8 mouse cellular contexts compared by ENCODE assay signal in the genomic region with DNA sequence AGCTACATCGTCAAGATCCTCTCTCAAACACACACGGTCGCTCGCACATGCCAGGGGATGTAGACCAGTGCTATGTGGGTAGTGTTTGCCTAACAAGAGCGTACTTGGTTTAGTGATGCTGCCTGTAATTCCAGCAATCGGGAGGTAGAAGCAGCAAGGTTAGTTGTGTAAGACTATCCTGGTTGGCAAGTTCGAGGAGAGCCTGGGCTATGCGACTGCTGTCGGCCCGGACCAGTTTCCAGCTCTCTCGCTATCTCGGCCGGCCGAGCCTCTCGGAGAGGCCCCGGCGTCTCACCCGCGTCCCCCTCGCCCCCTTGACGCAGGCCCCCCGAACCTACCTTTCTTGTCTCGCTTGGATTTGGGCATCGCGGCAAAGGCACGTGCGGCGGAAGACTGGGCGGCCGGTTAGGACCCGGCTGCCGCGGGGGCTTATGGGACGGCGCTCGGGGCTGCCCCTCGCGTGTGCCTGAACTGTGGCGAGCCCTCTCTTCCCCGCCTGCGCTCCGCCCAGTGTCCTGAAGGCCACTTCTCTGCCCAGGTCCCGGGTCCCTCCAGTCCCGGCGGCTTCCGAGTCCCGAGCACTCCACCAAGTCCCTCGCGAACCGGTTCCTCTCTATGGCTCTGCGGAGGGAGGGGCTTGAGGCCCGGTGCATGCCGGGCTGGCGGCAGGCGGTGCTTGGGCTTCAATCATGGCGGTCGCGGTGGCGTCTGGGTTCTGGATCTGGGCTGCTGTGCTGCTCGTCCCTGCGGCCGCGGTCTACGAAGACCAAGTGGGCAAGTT. TPM values are rescaled to one million over a fixed set of nuclear protein-coding genes. Genes with fewer than 3 reads are reported as not detected.
DNase-seq lines count a peak whose midpoint lies in the region; ATAC-seq and TF ChIP-seq lines count a peak whose summit lies in the region.

Gene Mrto4, minus strand, starts transcription at position 646 of the 781 bp plus-strand sequence.
Gene Emc1, plus strand, starts transcription at position 657 of the 781 bp plus-strand sequence.
Gene Ubr4, plus strand, starts transcription at position 679 of the 781 bp plus-strand sequence.

- H3K4me1 ChIP-seq in forebrain, embryonic 14.5 days (ENCODE audit: control insufficient read depth, insufficient read depth, low read length) = peaks cover 10% of the 10 kb centered on the region
- peaks cover 30% of the 10 kb centered on the region for H3K4me1 ChIP-seq in liver, embryonic 16.5 days (ENCODE audit: control insufficient read depth, low read depth, low read length)
- H3K4me1 ChIP-seq in neural tube, embryonic 12.5 days = peaks cover 21% of the 10 kb centered on the region
- H3K4me1 ChIP-seq in stomach, postnatal 0 days (replicated peaks; ENCODE audit: control insufficient read depth, insufficient read depth) = no peaks in the 10 kb centered on the region; the same call in 1 of the 2 replicates

- peak; percentile 9; the same call in 1 of the 2 replicates for TF ChIP-seq CTCF in stomach, postnatal 0 days (IDR thresholded peaks at IDR 0.05; ENCODE audit: low read depth)

- no peaks in the 10 kb centered on the region for H3K27me3 ChIP-seq in forebrain, embryonic 14.5 days (replicated peaks; ENCODE audit: control insufficient read depth, insufficient read depth, low read length)
- H3K27me3 ChIP-seq in liver, embryonic 16.5 days (ENCODE audit: control insufficient read depth, insufficient read depth, low read depth, low read length) = no peaks in the 10 kb centered on the region
- no peaks in the 10 kb centered on the region for H3K27me3 ChIP-seq in neural tube, embryonic 12.5 days (replicated peaks)
- H3K27me3 ChIP-seq in stomach, postnatal 0 days (ENCODE audit: control insufficient read depth, insufficient read depth, low read length) = no peaks in the 10 kb centered on the region

- no peaks in the 10 kb centered on the region for H3K9me3 ChIP-seq in forebrain, embryonic 14.5 days (replicated peaks; ENCODE audit: control insufficient read depth, low read length)
- no peaks in the 10 kb centered on the region for H3K9me3 ChIP-seq in liver, embryonic 16.5 days (replicated peaks; ENCODE audit: control insufficient read depth, low read length)
- no peaks in the 10 kb centered on the region for H3K9me3 ChIP-seq in neural tube, embryonic 12.5 days
- H3K9me3 ChIP-seq in stomach, postnatal 0 days (ENCODE audit: control insufficient read depth, low read length) = no peaks in the 10 kb centered on the region

- H3K4me2 ChIP-seq in forebrain, embryonic 14.5 days (ENCODE audit: low read length) = peak within 1 kb of the TSS; percentile 98
- peak within 1 kb of the TSS; percentile 99 for H3K4me2 ChIP-seq in liver, embryonic 16.5 days (ENCODE audit: low read depth, low read length)
- H3K4me2 ChIP-seq in neural tube, embryonic 12.5 days (replicated peaks) = peak within 1 kb of the TSS; percentile 91
- H3K4me2 ChIP-seq in stomach, postnatal 0 days (replicated peaks; ENCODE audit: low read depth) = peak within 1 kb of the TSS; percentile 76

- intact Hi-C loops in heart, postnatal 10 days (cut with DNase I) = no loop called here

- WGBS in forebrain, embryonic 14.5 days = under 1% methylated on average over 60 of the region's 64 CpGs
- under 1% methylated on average over 64 of the region's 64 CpGs for WGBS in large intestine, adult 2 months
- WGBS in liver, embryonic 16.5 days (ENCODE audit: insufficient replicate concordance) = under 1% methylated on average over 58 of the region's 64 CpGs
- under 1% methylated on average over 64 of the region's 64 CpGs for WGBS in neural tube, embryonic 12.5 days
- under 1% methylated on average over 63 of the region's 64 CpGs for WGBS in stomach, postnatal 0 days

- peak within 1 kb of the TSS; percentile 87 for H3K9ac ChIP-seq in forebrain, embryonic 14.5 days (ENCODE audit: low read length)
- H3K9ac ChIP-seq in liver, embryonic 16.5 days (ENCODE audit: low read depth, low read length) = peak within 1 kb of the TSS; percentile 91
- H3K9ac ChIP-seq in neural tube, embryonic 12.5 days = peak within 1 kb of the TSS; percentile 90
- peak within 1 kb of the TSS; percentile 91 for H3K9ac ChIP-seq in stomach, postnatal 0 days (ENCODE audit: low read length)

- peaks cover 47% of the 10 kb centered on the region for H3K36me3 ChIP-seq in forebrain, embryonic 14.5 days (ENCODE audit: control insufficient read depth, insufficient read depth, low read length)
- H3K36me3 ChIP-seq in liver, embryonic 16.5 days (ENCODE audit: control insufficient read depth, insufficient read depth) = peaks cover 29% of the 10 kb centered on the region
- peaks cover 53% of the 10 kb centered on the region for H3K36me3 ChIP-seq in neural tube, embryonic 12.5 days
- H3K36me3 ChIP-seq in stomach, postnatal 0 days (ENCODE audit: control insufficient read depth, insufficient read depth, low read length) = peaks cover 19% of the 10 kb centered on the region

- peak; percentile 73 for DNase-seq in ES-CJ7 (ENCODE audit: low read depth, low spot score)
- peak; percentile 75 for DNase-seq in cerebellum, adult 11 months
- DNase-seq in forebrain, embryonic 14.5 days (ENCODE audit: low spot score) = peak; percentile 91
- DNase-seq in heart, postnatal 10 days = peak; percentile 88 to 91
- peak; percentile 48 for DNase-seq in large intestine, adult 2 months (ENCODE audit: low read depth, low spot score)
- peak; percentile 89 for DNase-seq in stomach, postnatal 0 days (ENCODE audit: low spot score)

- peak; percentile 11 for TF ChIP-seq EP300 in stomach, postnatal 0 days (optimal IDR thresholded peaks at IDR 0.05)

- ATAC-seq in forebrain, embryonic 14.5 days = peak; percentile 99
- peak; percentile 94 for ATAC-seq in liver, embryonic 16.5 days (ENCODE audit: low read depth)
- peak; percentile 95 for ATAC-seq in neural tube, embryonic 12.5 days (ENCODE audit: low FRiP score, low read depth)
- peak; percentile 93 for ATAC-seq in stomach, postnatal 0 days (ENCODE audit: low FRiP score, low TSS enrichment)

- H3K4me3 ChIP-seq in forebrain, embryonic 14.5 days (ENCODE audit: low read depth, low read length) = peak within 1 kb of the TSS; percentile 83
- peak within 1 kb of the TSS; percentile 93 for H3K4me3 ChIP-seq in liver, embryonic 16.5 days (ENCODE audit: low read depth, low read length)
- peak within 1 kb of the TSS; percentile 88 for H3K4me3 ChIP-seq in neural tube, embryonic 12.5 days
- peak within 1 kb of the TSS; percentile 64 for H3K4me3 ChIP-seq in stomach, postnatal 0 days (ENCODE audit: low read depth, low read length)

- H3K27ac ChIP-seq in forebrain, embryonic 14.5 days (ENCODE audit: low read depth, low read length) = peak within 1 kb of the TSS; percentile 95
- H3K27ac ChIP-seq in liver, embryonic 16.5 days (ENCODE audit: low read length) = peak within 1 kb of the TSS; percentile 97
- peak within 1 kb of the TSS; percentile 90 for H3K27ac ChIP-seq in neural tube, embryonic 12.5 days
- peak within 1 kb of the TSS; percentile 97 for H3K27ac ChIP-seq in stomach, postnatal 0 days (replicated peaks)

RNA-seq across cellular contexts. Expression of gene Mrto4, which starts in this region (rescaled TPM):
- polyA plus RNA-seq in forebrain, embryonic 14.5 days (2014; fragmentation: Nextera tagmentation; extraction: Ambion mirVana) = 101 and 110 TPM in 2 replicates
- 10 to 100 TPM; 34.6 to 38.9 TPM for total RNA-seq in heart, postnatal 10 days (2021)
- 25.0 and 25.7 TPM in 2 replicates for polyA plus RNA-seq in large intestine, adult 2 months (2012; rRNA removed)
- 62.5 and 65.7 TPM in 2 replicates for polyA plus RNA-seq in liver, embryonic 16.5 days (2015; fragmentation: Nextera tagmentation; extraction: Ambion mirVana)
- 97.8 and 104 TPM in 2 replicates for polyA plus RNA-seq in neural tube, embryonic 12.5 days (2016; fragmentation: Nextera tagmentation; extraction: Ambion mirVana)
- 41.0 and 43.7 TPM in 2 replicates for polyA plus RNA-seq in stomach, postnatal 0 days (2015; fragmentation: Nextera tagmentation; extraction: Ambion mirVana)

RNA-seq across cellular contexts. Expression of gene Emc1, which starts in this region (rescaled TPM):
- polyA plus RNA-seq in forebrain, embryonic 14.5 days (2014; fragmentation: Nextera tagmentation; extraction: Ambion mirVana) = 17.9 and 23.3 TPM in 2 replicates
- total RNA-seq in heart, postnatal 10 days (2021) = 10 to 100 TPM; 48.5 to 48.7 TPM
- 16.5 and 25.4 TPM in 2 replicates for polyA plus RNA-seq in large intestine, adult 2 months (2012; rRNA removed)
- polyA plus RNA-seq in liver, embryonic 16.5 days (2015; fragmentation: Nextera tagmentation; extraction: Ambion mirVana) = 12.8 and 13.2 TPM in 2 replicates
- polyA plus RNA-seq in neural tube, embryonic 12.5 days (2016; fragmentation: Nextera tagmentation; extraction: Ambion mirVana) = 42.3 and 43.6 TPM in 2 replicates
- 10.7 and 11.9 TPM in 2 replicates for polyA plus RNA-seq in stomach, postnatal 0 days (2015; fragmentation: Nextera tagmentation; extraction: Ambion mirVana)

RNA-seq across cellular contexts. Expression of gene Ubr4, which starts in this region (rescaled TPM):
- 51.3 and 71.4 TPM in 2 replicates for polyA plus RNA-seq in forebrain, embryonic 14.5 days (2014; fragmentation: Nextera tagmentation; extraction: Ambion mirVana)
- 100 to 1,000 TPM; 124 to 125 TPM for total RNA-seq in heart, postnatal 10 days (2021)
- 116 and 154 TPM in 2 replicates for polyA plus RNA-seq in large intestine, adult 2 months (2012; rRNA removed)
- 35.0 and 42.9 TPM in 2 replicates for polyA plus RNA-seq in liver, embryonic 16.5 days (2015; fragmentation: Nextera tagmentation; extraction: Ambion mirVana)
- polyA plus RNA-seq in neural tube, embryonic 12.5 days (2016; fragmentation: Nextera tagmentation; extraction: Ambion mirVana) = 78.3 and 82.8 TPM in 2 replicates
- 32.8 and 33.1 TPM in 2 replicates for polyA plus RNA-seq in stomach, postnatal 0 days (2015; fragmentation: Nextera tagmentation; extraction: Ambion mirVana)

Comparison
In these comparisons a context has a peak if more than half of its experiments do, and no peak if none do; other contexts are left out.
1. Peak in every context shown above with its lines: DNase-seq, ATAC-seq, H3K4me3 ChIP-seq and H3K27ac ChIP-seq.